Mouse (Mus musculus) A20 (cell line): ENCODE results near the gene Cish.

Source experiments
- DNase-seq: peaks from one replicate; pipeline ENCODE4 v3.0.0-alpha.2; 2011; ENCODE audit warnings: low read depth, low spot score

Gene Cish

DNA sequence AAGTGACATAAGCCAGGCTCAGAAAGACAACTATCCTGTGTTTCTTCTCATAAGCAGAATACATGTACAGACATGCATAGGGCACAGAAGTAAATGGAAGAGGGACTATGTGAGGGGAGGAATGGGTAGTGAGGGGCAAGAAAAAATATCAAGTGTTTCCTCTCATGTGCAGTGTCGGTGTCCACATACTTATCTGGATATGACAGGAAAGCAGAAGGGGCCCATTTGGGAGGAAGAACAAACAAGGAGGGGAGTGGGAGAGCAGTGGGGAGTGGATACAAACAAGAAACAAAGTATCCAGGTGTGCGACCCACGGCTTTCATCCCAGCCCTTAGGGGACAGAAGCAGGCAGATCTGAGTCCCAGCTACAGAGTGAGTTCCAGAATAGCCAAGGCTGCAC, 18.1 kb downstream of the Cish start:
- DNase-seq: no peak

DNA sequence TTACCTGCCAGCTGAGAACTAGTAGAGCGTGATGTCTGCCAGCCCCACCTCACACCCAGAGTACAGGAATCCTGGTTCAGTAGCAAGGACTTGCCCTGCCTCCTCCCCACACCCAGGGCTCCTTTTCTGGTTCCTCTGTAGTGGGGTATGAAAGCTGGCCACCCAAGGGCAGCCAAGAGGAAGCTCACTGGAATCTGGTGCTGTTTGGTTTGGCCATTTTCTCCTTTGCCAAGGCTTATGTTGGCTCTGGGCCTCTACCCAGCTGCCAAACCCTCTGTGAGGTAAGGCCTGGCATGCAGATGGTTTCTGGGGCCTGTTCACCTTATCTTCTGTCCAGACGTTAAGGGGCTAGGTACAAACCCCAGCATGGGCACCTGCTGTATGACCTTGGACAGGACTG, 20.0 kb downstream of the Cish start:
- DNase-seq: no peak

DNA sequence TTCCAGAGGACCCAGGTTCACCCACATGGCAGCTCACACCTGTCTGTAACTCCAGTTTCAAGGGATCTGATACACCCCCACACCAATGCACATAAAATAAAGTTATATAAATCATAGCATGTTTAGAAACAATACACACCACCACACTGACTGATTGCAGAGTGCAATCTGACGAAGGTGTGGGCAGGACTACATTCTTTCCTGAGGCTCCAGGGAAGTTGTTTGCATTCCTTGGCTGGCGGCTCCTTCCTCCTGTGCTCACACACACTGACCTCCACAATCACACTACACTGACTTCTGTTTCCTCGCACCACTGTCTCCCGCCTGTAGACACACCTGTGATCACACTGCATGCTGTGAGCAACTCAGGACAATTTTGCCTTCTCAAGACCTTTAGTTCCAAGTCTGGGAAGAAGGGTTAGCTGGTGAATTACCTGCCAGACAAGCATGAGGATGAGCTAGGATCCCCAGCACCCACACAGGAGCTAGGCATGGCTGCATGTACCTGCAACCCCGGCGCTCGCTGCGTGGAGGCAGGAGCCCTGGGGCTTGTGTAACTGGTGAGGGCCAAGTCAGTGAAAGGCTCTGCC, 26.7 kb downstream of the Cish start:
- no peak for DNase-seq

DNA sequence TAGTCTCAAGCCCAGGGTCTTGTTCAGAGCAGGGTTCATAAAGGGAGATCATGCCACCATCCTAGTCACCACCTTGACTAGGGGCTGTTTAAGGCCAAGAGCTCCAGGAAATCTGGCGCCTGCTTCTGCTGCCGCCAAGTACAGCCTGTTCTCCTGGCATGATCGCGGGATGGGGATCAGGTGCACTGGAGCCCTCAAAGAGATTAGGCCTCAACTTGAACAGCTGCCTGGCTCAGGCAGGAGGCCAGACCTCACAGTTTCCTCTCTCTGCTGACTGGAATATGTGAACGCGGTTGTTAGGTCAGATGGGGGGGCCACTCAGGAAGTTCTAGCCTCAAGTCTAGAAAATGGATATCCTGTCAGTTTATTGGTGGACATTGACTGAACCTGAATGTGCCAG, 27.7 kb downstream of the Cish start:
- no peak for DNase-seq

DNA sequence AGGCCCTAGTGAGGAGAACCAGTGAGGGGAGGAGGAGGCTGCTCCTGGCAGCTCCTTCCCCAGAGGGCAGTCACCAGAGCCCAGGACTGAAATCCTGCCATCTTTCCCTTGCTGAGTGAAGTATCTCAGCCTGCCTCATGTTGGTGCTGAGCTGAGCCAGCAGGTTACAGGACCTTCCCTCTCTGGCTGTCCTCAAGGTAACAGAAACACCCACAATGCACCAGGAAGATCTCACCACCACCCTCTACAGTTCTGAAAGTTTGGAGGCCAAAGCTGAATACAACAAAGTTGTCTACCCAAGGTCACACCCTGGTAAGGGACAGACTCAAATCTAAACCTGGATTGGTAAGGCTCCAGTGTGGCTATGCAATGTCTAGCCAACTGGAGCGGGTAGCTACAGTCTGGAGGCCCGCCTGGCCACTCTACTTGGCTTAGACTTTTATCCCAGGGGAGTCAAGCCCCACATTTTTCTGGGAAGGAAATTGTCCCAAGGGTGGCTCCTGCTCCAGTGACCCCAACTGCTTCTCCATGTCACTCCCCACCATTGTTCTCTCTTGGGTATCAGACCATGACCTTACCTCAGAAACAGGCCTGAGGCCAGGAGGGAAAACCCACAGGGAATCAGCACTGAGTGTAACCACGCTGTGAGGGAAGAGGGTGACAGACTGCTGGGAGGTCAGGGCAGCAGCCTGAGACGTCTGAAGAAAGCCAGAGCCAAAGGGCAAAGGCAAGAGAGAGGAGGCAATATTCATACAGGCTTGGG, 29.2 kb downstream of the Cish start:
- no peak for DNase-seq

DNA sequence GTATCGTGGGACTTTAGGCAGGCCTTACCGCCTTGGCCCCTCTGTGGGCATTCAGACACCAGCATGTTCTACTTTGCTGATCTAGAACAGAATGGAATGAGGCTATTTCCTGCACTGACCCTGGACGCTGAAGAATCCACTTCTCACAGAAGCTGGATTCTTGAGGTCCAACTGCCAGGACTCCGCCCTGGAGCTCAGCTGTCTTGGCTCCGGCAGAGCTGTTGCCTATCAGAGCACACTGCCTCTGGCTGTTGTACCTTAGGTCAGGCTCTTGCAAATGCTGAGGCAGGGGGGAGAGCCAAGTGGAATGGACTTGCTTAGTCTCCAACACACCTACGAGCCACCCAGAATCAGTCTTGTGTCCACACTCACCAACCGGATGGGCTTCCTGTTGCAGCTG, 30.1 kb downstream of the Cish start:
- DNase-seq: no peak

DNA sequence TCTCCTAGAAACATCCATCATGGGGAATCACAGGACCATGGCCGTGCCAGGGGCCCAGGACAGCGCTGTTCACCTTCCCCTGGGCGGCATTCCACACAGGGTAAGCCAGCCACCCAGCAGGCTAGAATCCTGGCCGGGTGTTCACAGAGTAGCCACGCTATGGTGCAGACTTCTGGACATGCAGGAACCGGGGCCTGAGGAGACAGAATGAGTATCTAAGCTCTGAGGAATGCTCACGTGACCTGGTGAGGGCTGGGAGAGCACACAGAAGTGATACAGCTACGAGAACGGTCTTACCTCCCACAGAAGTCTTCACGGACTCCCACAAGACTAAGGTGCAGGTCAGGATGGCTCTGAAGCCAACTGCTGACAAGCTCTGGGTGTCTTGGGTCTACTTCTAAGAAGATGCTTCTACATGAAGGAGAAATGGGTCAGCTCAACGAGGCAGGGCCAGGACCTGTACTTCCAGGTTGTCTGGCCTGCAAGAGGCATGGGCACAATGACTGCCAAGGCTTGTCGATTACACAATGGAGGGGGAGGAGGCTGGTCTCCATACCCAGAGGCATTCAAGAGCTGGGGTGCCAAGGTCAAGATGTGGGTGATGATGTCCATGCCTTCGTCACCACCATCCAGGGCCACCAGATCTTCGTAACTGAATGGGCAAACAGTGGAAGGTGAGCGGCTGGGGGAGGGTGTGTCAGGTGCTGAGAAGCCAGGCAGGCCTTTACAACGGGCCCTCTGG, 32.2 kb downstream of the Cish start:
- DNase-seq: no peak

DNA sequence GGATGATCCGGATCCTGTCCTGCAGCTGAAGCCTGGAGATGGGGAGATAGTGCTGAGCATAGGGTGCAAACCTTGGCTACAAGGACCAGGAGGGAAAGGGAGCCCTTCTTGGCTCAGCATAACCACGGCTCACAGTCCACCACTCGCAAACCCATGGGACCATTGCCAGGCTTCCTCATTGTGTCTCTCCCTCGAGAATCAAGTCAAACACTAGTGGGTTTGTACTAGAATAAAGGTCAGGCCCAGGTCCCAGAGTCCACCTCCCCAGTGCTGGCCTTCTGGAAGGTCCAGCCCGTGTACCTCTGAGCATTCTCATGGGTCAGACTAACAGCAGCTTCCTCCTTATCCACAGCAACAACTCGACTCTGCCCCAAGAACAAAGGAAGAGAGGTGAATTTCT, 35.0 kb downstream of the Cish start:
- no peak for DNase-seq

DNA sequence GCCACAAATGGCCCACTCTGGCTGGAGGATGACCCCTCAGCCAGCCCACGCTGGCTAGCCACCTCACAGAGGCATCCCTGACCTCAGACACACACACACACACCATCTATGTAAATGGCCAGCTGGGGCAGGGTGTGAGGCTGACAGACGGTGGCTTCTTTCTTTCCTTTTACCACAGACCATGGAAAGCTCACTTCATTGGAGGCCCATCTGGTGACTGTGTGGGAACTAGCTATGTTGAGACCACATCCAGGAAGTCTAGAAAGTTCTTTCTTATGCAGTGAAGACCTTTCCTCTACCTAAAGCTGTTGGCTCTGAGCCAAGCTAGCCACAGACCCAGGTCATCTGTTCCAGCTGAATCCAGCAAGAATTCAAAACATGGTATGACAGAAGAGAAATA, 37.9 kb downstream of the Cish start:
- DNase-seq: no peak

DNA sequence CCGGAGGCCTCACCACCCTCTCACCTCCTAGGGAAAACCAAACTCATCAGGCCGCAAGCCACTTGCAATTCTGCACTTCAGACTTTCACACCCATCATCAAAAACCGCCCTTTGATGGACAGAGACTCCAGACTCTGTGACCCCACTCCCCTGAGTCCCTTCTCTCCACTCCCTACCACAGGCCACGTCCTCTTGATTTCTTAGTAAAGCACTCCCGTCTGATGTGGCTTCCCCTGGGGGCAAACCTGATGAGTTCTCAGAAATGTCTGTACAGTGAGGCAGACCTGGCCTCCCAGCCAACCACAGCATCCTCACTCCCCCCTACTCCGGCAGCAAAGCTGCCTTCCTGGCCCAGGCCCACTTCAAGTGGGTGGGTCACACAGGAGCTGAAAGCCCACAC, 38.5 kb downstream of the Cish start:
- no peak for DNase-seq

DNA sequence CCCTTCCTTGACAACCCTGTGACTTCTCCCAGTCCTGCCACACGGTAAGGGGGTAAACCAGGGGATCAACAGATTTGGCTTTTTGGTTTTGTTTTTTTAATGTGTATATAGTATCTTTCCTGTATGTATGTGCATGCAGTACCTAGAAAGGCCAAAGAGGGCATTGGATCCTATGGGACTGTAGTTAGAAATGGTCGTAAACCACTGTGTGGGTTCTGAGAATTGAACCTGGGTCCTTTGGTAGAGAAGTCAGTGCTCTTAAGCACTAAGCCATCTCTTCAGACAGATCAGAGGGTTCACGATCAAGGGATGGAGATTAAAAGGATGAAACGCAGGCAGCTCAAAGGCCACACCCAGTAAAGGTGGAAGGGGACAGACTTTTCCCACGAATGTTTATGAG, 39.2 kb downstream of the Cish start:
- DNase-seq: no peak

DNA sequence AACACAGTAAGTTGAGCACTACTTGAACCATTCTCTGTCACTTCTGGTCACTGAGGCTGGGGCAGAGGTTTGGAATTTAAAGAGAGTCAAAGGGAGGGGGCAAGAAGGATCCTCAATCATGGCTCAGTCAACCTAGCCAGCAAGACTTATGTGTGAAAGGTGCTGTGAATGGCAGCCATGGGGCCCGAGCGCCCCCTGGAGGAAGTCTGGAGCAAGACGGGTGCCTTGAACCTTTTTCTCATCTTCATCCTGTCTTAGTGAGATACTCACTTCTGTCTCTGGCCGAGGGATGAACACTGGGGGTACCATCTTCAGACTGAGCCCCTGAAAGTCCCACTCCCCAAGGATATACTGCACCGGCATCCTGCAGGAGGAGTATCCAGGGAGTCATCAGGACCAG, 40.1 kb downstream of the Cish start:
- peak; percentile 71 for DNase-seq

DNA sequence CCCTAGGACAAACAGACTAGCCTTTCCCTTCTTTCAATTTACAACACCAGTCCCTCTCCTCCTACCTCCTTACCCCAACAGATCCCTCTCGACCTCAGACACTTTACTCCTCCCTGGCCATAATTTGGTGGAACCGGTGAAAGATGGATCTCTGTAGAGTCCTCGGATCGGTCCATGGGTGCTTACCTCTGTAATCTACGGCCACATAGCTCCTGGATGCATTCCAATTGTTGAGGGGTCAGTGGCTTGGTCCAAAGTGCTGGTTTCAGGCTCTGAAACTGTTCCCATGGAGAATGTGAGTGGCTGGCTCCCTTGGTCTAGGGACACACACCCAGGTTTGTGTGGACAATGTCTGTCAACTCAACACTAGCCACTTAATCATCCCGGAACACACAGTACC, 40.6 kb downstream of the Cish start:
- no peak for DNase-seq

DNA sequence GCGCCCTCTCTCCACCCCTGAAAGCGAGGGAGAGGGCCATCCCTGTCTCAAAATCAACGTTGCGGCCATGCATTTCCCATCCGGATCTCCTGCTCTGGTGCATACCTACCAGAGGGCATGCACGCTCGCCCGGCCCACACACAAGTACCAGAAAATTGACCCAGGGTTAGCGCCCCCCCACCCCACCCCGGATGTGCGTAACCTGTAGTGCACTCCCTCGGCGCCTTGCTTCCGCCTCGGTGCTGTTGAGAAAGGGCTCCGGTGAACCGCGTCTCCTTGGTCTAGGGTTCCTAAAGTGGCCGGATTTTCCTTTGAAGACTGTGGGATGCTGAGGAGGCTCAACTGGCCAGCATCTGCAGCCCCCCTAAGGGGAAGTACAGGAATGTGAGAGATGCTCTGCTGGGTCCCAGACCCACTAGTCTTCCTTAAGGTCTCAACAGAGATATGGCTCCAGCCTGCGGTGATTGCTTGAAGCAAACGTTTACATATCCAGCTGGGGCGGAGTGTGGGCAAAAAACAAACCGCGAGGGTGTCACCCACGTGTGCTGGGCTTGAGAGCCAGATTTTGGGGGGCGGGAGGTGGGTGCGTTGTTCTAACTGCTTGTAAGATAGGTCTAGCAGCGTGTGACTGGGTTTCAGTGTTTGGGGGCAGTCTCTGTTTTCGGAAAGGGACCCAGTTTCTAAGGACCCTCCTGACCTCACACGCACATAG, 42.5 kb downstream of the Cish start, which contains the start of gene Hemk1:
Gene Hemk1 (minus strand): TSS at position 179 of the 712 bp plus-strand sequence.
- peak; percentile 92 for DNase-seq

DNA sequence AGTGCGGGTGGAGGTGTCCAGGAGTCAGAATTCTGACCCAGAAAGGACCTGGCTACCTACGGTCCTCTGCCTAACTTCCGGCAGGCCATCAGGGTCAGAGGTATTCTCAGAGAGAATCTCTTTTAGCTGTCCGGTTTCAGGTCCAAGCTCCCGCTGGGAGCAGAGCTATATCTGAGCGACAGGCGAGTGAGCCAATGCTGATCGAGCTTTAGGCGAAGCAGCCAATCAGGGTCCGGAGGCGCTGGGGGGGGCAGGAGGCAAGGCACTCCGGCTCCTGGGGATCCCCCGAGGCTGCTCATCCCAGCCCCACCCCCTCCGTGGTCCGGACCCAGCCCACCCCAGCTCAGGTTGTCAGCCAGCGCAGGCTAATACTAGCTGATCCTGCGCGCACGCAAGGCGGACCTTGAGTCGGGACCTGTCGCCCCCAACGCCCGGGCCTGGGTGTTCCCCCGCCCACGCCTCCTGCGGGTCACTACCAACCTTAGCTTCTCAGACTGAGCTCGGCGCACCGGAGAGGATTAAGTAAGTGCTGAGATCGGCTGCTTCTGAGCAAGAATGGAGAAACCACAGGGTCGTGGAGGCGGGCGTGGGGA, 44.5 kb downstream of the Cish start, which contains the start of gene 6430571L13Rik:
Gene 6430571L13Rik (plus strand): TSS at position 336 of the 593 bp plus-strand sequence.
- peak; percentile 96 for DNase-seq

DNA sequence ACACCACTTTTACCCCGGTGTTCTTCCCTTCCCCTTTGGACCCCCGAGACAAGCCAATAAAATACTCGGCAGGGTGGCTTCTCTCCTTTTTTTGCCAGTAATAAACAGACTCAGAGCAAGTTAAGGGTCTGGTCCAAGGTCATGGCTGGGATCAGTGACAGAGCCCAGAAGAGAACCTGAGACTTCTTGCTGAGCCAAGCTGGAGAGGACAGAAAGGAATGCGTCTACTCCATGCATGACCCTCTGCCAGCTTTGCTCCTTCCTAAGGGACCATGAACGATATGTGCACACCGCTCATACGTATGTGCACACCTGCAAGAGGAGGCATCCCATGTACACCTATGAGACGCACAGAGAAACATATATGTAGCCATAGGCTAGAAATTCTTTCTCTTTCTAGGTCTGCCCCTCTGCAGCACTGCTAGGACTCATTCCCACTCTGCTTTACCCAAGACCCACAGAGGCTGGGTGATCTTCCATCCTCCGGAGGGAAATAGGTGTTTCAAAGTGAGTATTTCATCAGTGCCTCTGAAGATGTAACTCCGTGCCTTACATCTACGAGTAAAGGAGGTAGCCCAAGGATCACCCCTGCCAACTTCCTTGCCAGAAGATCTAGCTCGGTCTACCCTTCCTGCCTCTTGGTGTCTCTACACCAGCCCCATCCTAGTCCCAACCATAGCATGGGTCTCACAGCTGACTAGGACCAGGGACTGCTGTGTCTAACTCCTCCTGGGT, 45.3 kb downstream of the Cish start:
- no peak for DNase-seq

DNA sequence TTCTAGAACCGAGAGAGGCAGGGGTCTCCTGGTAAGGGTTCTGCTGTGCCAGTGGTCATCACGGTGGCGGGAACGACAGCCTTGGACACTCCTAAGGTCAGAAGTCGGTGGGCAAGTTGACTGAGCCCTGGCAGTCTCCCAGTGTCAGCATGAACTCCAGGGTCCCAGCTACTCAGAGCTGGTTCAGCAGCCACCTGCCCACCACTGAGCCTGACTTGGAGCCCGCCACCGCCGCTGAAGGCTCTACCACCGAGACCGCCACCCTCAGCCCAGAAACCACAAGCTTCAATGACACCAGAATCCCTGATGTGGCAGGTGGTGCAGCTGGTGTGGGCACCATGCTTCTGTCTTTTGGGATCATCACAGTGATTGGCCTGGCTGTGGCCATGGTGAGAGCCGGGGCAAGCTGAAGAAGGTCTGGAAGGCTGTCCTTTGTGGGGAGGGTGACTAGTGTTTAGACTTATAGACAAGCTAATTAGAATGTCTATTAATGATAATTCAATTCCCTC, 46.4 kb downstream of the Cish start:
- DNase-seq: no peak

DNA sequence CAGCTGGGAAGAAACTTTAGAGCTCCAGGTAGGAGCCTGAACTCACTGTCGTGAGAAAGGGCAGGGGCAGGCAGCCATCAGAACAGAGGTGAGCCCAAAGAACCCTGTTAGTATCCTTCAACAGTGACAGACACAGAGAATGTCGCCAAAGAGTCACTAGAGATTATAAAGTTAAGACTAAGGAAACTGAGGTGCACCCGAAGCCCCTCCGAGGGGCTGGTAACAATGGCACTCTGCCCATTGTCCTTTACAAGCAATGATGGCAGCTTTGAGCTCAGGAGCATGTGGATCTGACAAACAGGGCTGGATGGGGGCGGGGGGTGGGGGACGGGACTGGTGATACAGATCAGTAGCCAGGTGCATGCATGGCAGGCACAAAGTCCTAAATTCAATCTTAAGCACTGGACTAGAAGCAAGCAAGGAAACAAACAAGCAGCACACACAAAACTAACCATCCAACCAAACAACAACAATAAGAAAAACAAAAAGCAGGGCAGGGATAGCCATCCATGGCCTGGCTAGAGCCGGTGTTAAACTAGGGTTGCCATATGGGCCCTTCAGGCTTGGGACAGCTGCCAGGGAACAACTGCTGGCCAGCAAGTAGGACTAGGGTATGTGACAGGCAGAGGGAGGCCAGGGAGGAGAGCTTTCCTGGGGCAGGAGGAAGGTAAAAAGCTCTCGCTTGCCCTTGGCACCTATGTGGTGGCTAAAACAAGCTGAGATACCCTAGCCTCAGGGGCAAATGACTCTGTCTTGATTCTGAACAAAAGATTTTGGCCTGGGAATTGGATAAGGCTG, 47.5 kb downstream of the Cish start:
- no peak for DNase-seq

DNA sequence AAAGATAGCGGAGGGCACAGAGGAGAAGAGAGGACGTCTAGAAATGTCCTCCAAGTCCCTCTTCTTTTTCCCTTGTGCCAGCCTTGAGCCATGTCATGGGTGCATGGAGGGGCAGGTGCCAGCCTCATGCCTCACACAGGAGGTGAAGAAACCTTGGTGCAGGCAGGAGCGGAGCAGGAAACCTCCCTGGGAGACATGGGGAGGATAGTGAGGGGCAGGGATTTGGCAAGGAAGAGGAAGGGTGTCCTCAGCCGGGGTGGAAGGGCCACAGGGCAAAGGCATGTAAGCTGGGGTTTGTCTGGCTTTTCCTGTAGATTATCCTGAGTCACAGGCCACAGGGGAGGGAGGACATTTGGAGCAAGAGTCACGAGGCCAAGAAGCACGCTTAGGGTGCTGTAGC, 48.2 kb downstream of the Cish start:
- no peak for DNase-seq

DNA sequence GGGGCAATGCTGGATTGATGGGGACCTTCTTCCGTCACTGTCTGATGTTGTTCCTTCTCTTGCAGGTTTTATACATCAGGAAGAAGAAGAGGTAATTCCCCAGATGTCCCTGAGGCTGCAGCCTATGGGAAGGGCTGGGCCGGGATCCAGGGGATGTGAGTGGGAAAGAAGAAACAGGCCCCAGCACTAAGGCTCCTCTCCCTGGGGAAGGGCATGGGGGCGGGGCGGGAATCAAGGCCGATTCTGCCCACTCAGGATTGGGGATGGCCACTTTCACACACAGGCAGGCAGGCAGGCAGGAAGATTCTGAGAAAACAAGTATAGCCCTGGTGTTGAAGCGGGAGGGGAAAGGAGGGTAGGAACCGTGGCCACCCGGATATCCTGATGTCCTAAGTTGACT, 50.3 kb downstream of the Cish start:
- DNase-seq: no peak
